Mouse (Mus musculus) myocyte (in vitro differentiated cells): Measurements from ENCODE around the gene Pcsk2.

Source experiments
- CEBPB ChIP-seq: IDR thresholded peaks from 2 replicates; pipeline ENCODE4 v1.6.1; 2011; ENCODE audit warnings: mild to moderate bottlenecking, moderate library complexity; ENCODE audit not compliant: poor library complexity, insufficient read depth, severe bottlenecking
- E2F4 ChIP-seq: IDR thresholded peaks from one replicate; pipeline ENCODE4 v1.6.1; 2011; ENCODE audit warnings: mild to moderate bottlenecking, control low read depth, moderate library complexity; ENCODE audit not compliant: insufficient read depth
- MAX ChIP-seq: IDR thresholded peaks from one replicate; pipeline ENCODE4 v1.6.1; 2011; ENCODE audit warnings: low read depth, mild to moderate bottlenecking, control low read depth
- MYOD1 ChIP-seq, 3 experiments: IDR thresholded peaks; one replicate each; pipeline ENCODE4 v1.6.1; 2011; ENCODE audit warnings: control low read depth in 2 of 3, low read depth in 2 of 3, mild to moderate bottlenecking in 2 of 3, moderate library complexity in 1 of 3; ENCODE audit not compliant: insufficient read length in 2 of 3, control insufficient read depth in 1 of 3
- POLR2A ChIP-seq: IDR thresholded peaks from one replicate; pipeline ENCODE4 v1.6.1; 2011; ENCODE audit warnings: low read depth, mild to moderate bottlenecking, control low read depth, moderate library complexity; ENCODE audit not compliant: insufficient read length
- USF1 ChIP-seq: IDR thresholded peaks from one replicate; pipeline ENCODE4 v1.6.1; 2011; ENCODE audit warnings: low read depth, mild to moderate bottlenecking, control low read depth, moderate library complexity

DNA sequence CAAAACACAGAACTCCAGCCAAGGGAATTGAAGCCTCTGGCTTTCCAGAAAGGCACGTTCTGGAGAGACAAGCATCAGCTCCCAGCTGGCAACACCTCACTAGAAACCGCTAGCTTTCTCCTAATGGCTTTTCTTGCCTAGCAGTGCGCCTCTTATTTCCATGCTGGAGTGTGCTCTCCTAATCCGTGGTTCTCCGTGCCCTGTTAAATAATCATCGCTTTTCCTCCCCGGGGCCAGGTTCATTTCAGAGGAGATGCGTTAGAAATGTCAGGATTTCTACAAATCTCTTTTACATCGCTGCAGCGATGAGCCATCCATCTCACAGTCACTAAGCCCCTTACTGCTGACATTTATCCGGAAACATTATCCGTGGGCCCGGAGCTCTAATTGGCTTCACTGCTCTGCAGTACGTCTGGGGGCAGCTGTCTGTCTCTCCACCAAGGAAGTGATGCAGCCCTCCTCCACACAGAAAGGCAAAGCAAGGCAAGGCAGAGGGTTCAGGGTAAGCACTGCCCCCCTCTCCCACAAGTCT lies 150.1 kb downstream of the Pcsk2 start:
- TF ChIP-seq CEBPB (no peak), POLR2A (no peak), USF1 (no peak), MYOD1 (IDR thresholded peaks at IDR 0.05; ENCODE audit: control insufficient read depth in 1 of 3, insufficient read length in 2 of 3, low read depth in 2 of 3) (no peak), MAX (no peak), E2F4 (no peak)
